Mouse (Mus musculus) forebrain, embryonic 11.5 days (tissue): ENCODE results near the gene Lrig1. TPM values are rescaled to one million over a fixed set of nuclear protein-coding genes. Genes with fewer than 3 reads are reported as not detected.

ENCODE experiments used
- ATAC-seq: fragments of 200-750 bp; cut with Nextera tagmentation; replicated peaks from 2 replicates; pipeline ENCODE4 v1.8.0; 2017; ENCODE audit warnings: moderate TSS enrichment; ENCODE audit not compliant: low FRiP score
- DNase-seq: peaks from one replicate; pipeline ENCODE4 v3.0.0-alpha.2; 2017; ENCODE audit warnings: low spot score
- H3K27ac ChIP-seq: fragments of 300-500 bp; sonication (generic); 2 replicates; pipeline ENCODE4 v1.5.1; 2014; ENCODE audit warnings: low read depth, low read length
- H3K27me3 ChIP-seq: fragments of 300-500 bp; sonication (generic); 2 replicates; pipeline ENCODE4 v1.6.1; 2014; ENCODE audit warnings: mild to moderate bottlenecking, low read length, mixed read lengths; ENCODE audit not compliant: control insufficient read depth, insufficient read depth
- H3K36me3 ChIP-seq: fragments of 300-500 bp; sonication (generic); 2 replicates; pipeline ENCODE4 v1.6.1; 2014; ENCODE audit warnings: mild to moderate bottlenecking, low read length, moderate library complexity, mixed read lengths; ENCODE audit not compliant: control insufficient read depth, insufficient read depth
- H3K4me1 ChIP-seq: fragments of 300-500 bp; sonication (generic); replicated peaks from 2 replicates; pipeline ENCODE4 v1.6.1; 2014; ENCODE audit warnings: low read length, mixed read lengths; ENCODE audit not compliant: control insufficient read depth, insufficient read depth
- H3K4me2 ChIP-seq: fragments of 300-500 bp; sonication (generic); 2 replicates; pipeline ENCODE4 v1.6.1; 2014; ENCODE audit warnings: low read depth, mild to moderate bottlenecking, low read length, moderate library complexity, mixed read lengths; ENCODE audit not compliant: severe bottlenecking
- H3K4me3 ChIP-seq: fragments of 300-500 bp; sonication (generic); 2 replicates; pipeline ENCODE4 v1.5.1; 2014; ENCODE audit warnings: low read depth, low read length
- H3K9ac ChIP-seq: fragments of 300-500 bp; sonication (generic); 2 replicates; pipeline ENCODE4 v1.6.1; 2014; ENCODE audit warnings: low read length
- H3K9me3 ChIP-seq: fragments of 300-500 bp; sonication (generic); 2 replicates; pipeline ENCODE4 v1.6.1; 2016; ENCODE audit warnings: low read length, mixed read lengths; ENCODE audit not compliant: control insufficient read depth
- WGBS: fragments of 180-500 bp; shearing (Covaris S2); extraction: QIAGEN DNeasy Blood & Tissue Kit; methylation state at CpG from one replicate; pipeline ENCODE4 v1.1.7; 2014; 5-methylcytosine and 5-hydroxymethylcytosine counted together
- polyA plus RNA-seq: library from polyadenylated mRNA; unstranded; fragments of >200 nt; fragmentation: Nextera tagmentation; extraction: Ambion mirVana; gene quantifications from 2 replicates; pipeline ENCODE4 v1.2.1, GENCODE M21; 2014

The Lrig1 gene
- polyA plus RNA-seq, 1 experiment from 2014 or later, result 21.7 TPM

DNA sequence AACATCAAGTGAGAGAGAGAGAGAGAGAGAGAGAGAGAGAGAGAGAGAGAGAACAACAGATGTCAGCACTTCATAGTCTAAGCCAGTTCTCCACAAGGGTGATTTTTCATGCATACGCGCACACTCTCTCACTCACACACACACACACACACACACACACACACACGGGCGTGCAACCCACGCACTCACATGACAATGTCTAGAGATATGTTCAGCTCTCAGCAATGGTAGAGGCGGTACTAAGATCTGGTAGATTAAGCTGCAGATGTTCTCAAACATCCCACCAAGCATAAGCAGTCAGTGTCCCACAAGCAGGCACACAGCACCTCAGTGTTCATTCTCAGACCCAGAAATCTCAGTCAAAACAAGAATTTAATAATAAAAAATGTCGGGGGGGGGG lies 34.7 kb downstream of the Lrig1 start:
- WGBS, result 92% methylated on average over 7 of the region's 7 CpGs
- H3K27me3 ChIP-seq, result no peaks in the 10 kb centered on the region
- no peak overlapping the region for H3K9ac ChIP-seq
- peaks cover 13% of the 10 kb centered on the region for H3K4me1 ChIP-seq
- H3K4me3 ChIP-seq, result no peak overlapping the region
- ATAC-seq, result no peak
- no peak overlapping the region for H3K27ac ChIP-seq
- DNase-seq, result no peak
- H3K36me3 ChIP-seq, result no peaks in the 10 kb centered on the region; the same call in 1 of the 2 replicates
- no peaks in the 10 kb centered on the region for H3K9me3 ChIP-seq
- H3K4me2 ChIP-seq, result no peak overlapping the region

DNA sequence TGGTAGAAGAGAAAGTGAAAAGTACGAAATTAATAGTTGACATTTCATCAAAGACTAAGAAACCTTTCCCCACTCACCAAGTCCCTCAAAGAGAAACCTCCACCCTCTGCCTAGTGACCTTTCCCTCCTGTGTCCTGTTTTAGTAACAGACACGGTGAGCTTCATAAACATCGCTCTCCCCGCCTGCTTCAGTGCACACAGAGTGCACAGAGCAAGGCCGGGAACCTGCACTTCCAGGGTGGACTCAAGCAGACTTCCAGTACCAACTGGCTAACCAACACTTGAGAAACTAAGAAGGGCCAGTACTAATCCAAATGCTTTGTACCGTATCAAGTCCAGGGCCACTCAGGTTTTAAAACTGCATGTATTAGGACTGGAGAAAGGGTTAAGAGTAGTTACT lies 36.0 kb downstream of the Lrig1 start:
- Histone ChIP-seq H3K4me3 (no peak overlapping the region), H3K4me1 (peaks cover 12% of the 10 kb centered on the region), H3K27me3 (no peaks in the 10 kb centered on the region), H3K36me3 (no peaks in the 10 kb centered on the region; the same call in 1 of the 2 replicates), H3K9ac (no peak overlapping the region), H3K27ac (no peak overlapping the region), H3K9me3 (no peaks in the 10 kb centered on the region), H3K4me2 (no peak overlapping the region)
- no peak for ATAC-seq
- 91% methylated on average over 6 of the region's 6 CpGs for WGBS
- no peak for DNase-seq

DNA sequence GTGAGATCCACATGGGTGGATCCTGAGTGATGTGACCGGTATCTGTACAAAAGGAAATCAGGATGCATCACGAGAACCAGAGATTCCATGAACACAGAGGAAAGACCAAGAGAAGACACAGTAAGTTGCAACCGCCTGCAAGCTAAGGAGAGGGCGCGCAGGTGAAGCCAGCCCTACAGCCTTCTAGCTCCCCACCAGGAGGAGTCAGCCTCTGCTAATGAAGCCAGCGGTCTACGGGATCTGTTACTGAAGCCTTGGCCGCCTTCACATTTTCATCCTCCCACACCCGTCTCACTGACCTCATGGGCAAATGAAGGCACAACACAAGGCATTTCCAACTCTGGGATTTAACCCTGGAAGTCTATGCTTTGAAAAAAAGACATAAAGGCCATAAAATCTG lies 38.0 kb downstream of the Lrig1 start:
- Histone ChIP-seq H3K9ac (no peak overlapping the region), H3K27ac (no peak overlapping the region), H3K27me3 (no peaks in the 10 kb centered on the region), H3K4me2 (no peak overlapping the region), H3K4me3 (no peak overlapping the region), H3K36me3 (no peaks in the 10 kb centered on the region; the same call in 1 of the 2 replicates), H3K9me3 (no peaks in the 10 kb centered on the region), H3K4me1 (peaks cover 4% of the 10 kb centered on the region)
- 83% methylated on average over 9 of the region's 9 CpGs for WGBS
- DNase-seq (no peak), ATAC-seq (no peak)

DNA sequence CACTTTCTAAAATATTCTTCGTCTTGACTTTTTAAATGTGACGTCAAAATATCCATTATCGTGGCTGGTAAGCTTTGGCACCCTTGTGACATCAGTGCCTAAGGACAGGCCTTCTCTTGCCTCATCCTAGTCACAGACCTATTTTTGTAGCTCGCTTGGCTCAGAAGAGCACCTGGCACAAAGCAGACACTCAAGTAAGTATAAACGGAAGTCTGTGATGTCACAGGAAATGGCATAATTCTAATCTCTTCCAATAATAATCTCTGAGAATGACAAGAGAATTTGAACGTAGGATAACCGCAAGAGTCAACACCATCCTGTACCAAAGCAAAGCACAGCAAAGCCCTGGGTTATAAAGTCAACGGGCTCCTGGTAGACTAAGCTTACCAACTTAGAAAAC lies 38.6 kb downstream of the Lrig1 start:
- Histone ChIP-seq H3K36me3 (no peaks in the 10 kb centered on the region; the same call in 1 of the 2 replicates), H3K4me1 (peaks cover 2% of the 10 kb centered on the region; the same call in 1 of the 2 replicates)
- WGBS, result 93% methylated on average over 8 of the region's 8 CpGs

DNA sequence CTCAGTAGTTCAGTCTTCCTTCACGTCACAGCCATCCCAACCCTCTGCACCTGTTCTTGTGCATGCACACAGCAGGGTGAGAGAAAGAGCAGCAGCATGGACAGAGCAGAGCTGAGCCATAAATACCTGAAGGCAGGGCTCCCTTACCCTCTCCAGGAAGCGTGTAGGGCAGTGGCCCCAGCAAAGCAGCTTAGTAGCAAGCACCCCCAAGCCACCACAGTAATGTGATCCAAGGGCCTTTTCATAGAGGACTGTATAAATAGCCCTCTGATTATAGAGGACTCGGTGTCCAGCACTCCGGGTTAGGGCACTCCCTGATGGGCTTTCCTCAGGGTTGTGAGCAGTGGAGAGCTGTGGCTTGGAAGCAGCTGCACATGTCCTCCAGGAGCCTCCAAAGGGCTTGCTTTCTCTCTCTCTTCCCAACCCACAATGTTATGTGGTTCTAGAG lies 40.0 kb downstream of the Lrig1 start:
- H3K9me3 ChIP-seq, result no peaks in the 10 kb centered on the region
- no peaks in the 10 kb centered on the region for H3K27me3 ChIP-seq
- ATAC-seq, result no peak
- H3K4me2 ChIP-seq, result no peak overlapping the region
- 82% methylated on average over 4 of the region's 4 CpGs for WGBS
- H3K9ac ChIP-seq, result no peak overlapping the region
- H3K4me1 ChIP-seq, result no peaks in the 10 kb centered on the region
- H3K36me3 ChIP-seq, result no peaks in the 10 kb centered on the region; the same call in 1 of the 2 replicates
- DNase-seq, result no peak
- H3K27ac ChIP-seq, result no peak overlapping the region
- no peak overlapping the region for H3K4me3 ChIP-seq

More for the DNA sequence above, 38.6 kb downstream of the Lrig1 start:
- ATAC-seq, result no peak
- DNase-seq, result no peak
- Histone ChIP-seq H3K27me3 (no peaks in the 10 kb centered on the region), H3K4me2 (no peak overlapping the region), H3K4me3 (no peak overlapping the region), H3K27ac (no peak overlapping the region), H3K9me3 (no peaks in the 10 kb centered on the region), H3K9ac (no peak overlapping the region)

DNA sequence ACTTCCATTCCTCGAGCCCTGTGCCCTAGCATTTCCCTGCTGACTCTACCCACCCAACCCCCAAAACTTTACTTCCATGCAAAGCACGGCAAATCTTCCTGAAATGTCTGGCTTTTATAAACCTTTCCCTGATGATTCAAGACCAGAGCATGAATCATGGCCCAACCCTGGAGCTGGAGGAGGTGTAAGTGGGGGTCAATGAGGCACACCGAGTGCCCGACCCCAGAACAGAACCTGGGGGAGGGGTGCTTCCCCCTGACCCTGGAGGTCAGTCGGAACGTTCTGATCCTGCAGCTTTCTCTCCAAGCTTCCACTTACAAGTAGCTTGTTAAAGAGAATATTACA lies 41.9 kb downstream of the Lrig1 start:
- H3K4me1 ChIP-seq, result 0 out of 2 replicates have a peak, but pooled peaks cover 2% of the 10 kb centered on the region
- no peaks in the 10 kb centered on the region for H3K9me3 ChIP-seq
- DNase-seq (no peak), ATAC-seq (no peak)
- no peak overlapping the region for H3K4me3 ChIP-seq
- no peaks in the 10 kb centered on the region for H3K27me3 ChIP-seq
- 69% methylated on average over 6 of the region's 6 CpGs for WGBS
- no peaks in the 10 kb centered on the region; the same call in 1 of the 2 replicates for H3K36me3 ChIP-seq
- H3K4me2 ChIP-seq, result no peak overlapping the region
- no peak overlapping the region for H3K9ac ChIP-seq
- H3K27ac ChIP-seq, result no peak overlapping the region

DNA sequence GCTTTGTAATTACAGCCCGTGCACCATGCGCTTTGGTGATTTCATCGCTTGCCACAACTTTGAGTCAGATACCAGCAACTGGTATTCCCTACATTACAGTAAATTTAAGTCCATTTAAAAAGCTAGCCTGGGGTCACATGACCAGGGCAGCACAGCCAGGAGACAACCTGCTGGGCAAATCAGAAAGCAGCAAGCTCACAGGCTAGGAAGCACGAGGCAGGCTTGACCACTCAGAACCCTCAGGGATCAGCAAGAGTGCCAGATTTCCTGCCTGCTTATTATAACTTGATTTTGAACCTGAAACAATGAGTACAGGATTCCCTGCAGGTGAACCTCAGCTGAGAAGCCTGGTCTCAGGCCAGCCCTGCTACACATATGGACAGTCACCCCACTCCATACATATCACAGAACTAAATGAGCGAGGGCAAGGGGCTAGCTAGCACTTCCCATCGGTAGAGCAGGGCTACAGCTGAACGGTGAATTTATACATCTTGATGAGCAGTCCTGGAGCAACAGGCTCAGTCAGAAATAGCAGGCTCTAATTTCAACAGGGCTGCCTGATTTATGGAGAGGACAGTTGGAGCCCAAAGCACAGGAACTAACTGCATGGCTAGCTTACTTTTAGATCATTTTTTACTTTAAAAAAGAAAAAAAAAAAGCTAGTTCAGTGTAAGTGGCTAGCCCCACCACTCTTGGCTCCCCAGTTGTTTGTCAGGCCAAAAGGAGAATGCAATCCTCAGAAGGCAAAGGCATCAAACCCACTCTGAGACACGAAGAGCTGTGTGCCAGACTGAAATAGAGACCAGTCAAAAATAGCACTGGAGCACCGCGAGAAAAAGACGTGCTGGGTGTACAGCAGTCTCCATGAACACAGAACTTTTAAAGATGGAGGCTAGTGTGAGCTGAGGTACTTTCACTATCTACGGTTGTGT lies 42.5 kb downstream of the Lrig1 start:
- Histone ChIP-seq H3K4me1 (0 out of 2 replicates have a peak, but pooled peaks cover 5% of the 10 kb centered on the region), H3K9ac (no peak overlapping the region), H3K4me3 (no peak overlapping the region), H3K36me3 (no peaks in the 10 kb centered on the region; the same call in 1 of the 2 replicates), H3K27ac (no peak overlapping the region), H3K9me3 (no peaks in the 10 kb centered on the region), H3K27me3 (no peaks in the 10 kb centered on the region), H3K4me2 (no peak overlapping the region)
- no peak for ATAC-seq
- no peak for DNase-seq
- WGBS, result 83% methylated on average over 12 of the region's 12 CpGs

DNA sequence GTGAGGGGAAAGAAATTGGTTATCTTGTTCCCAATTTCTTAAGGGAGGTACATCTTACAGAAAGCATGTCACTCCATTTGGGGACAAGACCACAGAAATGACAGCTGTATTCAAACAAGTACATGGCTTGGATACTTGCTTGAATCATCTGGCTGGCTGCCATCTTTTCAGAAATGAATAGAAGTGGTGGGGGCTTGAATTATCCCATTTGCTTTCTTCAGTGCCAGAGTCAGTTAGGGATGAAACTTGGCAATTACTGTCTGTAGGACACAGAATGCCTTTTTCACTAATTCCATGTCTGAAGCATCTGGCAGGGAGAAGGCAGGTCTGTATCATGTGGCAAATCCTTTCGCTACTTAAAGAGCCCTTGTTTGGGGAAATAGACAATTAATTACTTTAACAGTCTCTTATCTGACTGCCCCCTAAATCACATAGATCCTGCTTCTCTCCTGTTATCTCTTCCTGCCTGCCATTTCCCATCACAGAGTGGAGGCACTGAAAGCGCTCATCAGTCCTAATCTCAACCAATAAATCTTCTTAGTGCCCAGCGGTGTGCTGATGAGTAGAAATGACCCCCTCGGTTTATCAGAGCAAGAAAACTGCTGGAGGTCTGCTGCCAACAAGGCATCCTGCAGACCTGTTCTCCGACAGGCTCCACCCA lies 44.0 kb downstream of the Lrig1 start:
- no peak overlapping the region for H3K4me3 ChIP-seq
- ATAC-seq (no peak), DNase-seq (no peak)
- H3K9ac ChIP-seq, result no peak overlapping the region
- H3K27ac ChIP-seq, result no peak overlapping the region
- no peaks in the 10 kb centered on the region for H3K27me3 ChIP-seq
- H3K4me1 ChIP-seq, result 0 out of 2 replicates have a peak, but pooled peaks cover 5% of the 10 kb centered on the region
- 51% methylated on average over 5 of the region's 5 CpGs for WGBS
- no peak overlapping the region for H3K4me2 ChIP-seq
- H3K36me3 ChIP-seq, result no peaks in the 10 kb centered on the region; the same call in 1 of the 2 replicates
- H3K9me3 ChIP-seq, result no peaks in the 10 kb centered on the region
